Mouse (Mus musculus): ENCODE data around the gene F930015N05Rik.

GRCm38 (mm10) chr11:64435546-64436411 lies 674 bp downstream of the F930015N05Rik start:
- no peak for TF ChIP-seq CTCF (conservative IDR thresholded peaks at IDR 0.05; ENCODE audit: low read length)
- TF ChIP-seq NANOG (IDR thresholded peaks at IDR 0.05; ENCODE audit: borderline replicate concordance, low read length): no peak
